ENCODE assay signal across 17 mouse cellular contexts in the genomic region with DNA sequence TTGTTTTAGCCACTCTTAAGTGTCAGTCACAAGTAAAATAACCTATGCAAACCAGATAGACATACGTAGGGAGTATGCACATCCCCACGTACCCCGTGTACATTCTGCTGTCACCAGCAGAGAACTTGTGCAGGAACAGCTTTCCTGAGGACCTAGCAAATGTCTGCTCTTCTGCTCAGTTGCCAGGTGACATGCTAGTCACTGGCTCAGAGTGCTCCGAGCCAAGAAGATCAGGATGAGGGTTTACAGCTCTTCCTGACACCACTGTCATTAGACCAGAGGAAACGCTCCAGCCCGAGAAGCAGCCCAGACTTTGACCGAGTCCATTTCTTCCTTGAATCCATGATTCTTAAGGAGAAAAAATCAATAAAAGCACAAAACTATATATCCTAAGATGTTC.
"Had no signal": no experiment of that assay in that cellular context is flagged by ENCODE, and none has a peak within 500 bp of the region (broad histone marks: within the 10 kb centered on the region; RNA-seq: fewer than 3 reads in every experiment).

No protein-coding gene starts in this region.

- H3K27ac ChIP-seq: kidney, postnatal 0 days; left cerebral cortex, adult 2 months; limb, embryonic 13.5 days; liver, embryonic 12.5 days; liver, embryonic 15.5 days; macrophage; midbrain, embryonic 12.5 days; midbrain, embryonic 15.5 days; neural tube, embryonic 12.5 days had no signal

- DNase-seq: kidney, postnatal 36 days; layer of hippocampus, postnatal 36 days; liver; lung, adult 2 months; retina, postnatal 1 day; right cerebral cortex, postnatal 25 days; thymus, adult 18-20 months; thymus, postnatal 36 days had no signal

- H3K4me2 ChIP-seq: limb, embryonic 13.5 days; liver, embryonic 12.5 days; liver, embryonic 15.5 days; midbrain, embryonic 12.5 days; midbrain, embryonic 15.5 days; neural tube, embryonic 12.5 days had no signal

- H3K4me3 ChIP-seq: left cerebral cortex, adult 2 months; limb, embryonic 13.5 days; liver, embryonic 12.5 days; liver, embryonic 15.5 days; midbrain, embryonic 12.5 days; midbrain, embryonic 15.5 days; neural tube, embryonic 12.5 days had no signal

- H3K27me3 ChIP-seq: limb, embryonic 13.5 days; liver, embryonic 12.5 days; liver, embryonic 15.5 days; midbrain, embryonic 12.5 days; midbrain, embryonic 15.5 days; neural tube, embryonic 12.5 days had no signal

- H3K4me1 ChIP-seq: liver, embryonic 12.5 days; liver, embryonic 15.5 days; midbrain, embryonic 12.5 days; midbrain, embryonic 15.5 days; neural tube, embryonic 12.5 days had no signal

- H3K9me3 ChIP-seq: limb, embryonic 13.5 days; liver, embryonic 12.5 days; liver, embryonic 15.5 days; midbrain, embryonic 12.5 days; midbrain, embryonic 15.5 days; neural tube, embryonic 12.5 days had no signal

- H3K36me3 ChIP-seq: limb, embryonic 13.5 days; liver, embryonic 12.5 days; liver, embryonic 15.5 days; midbrain, embryonic 12.5 days; midbrain, embryonic 15.5 days; neural tube, embryonic 12.5 days had no signal

- H3K9ac ChIP-seq: limb, embryonic 13.5 days; liver, embryonic 12.5 days; liver, embryonic 15.5 days; midbrain, embryonic 12.5 days; midbrain, embryonic 15.5 days; neural tube, embryonic 12.5 days had no signal

- ATAC-seq: liver, embryonic 12.5 days; midbrain, embryonic 15.5 days had no signal
